Mouse (Mus musculus): ENCODE data around the gene 7530416G11Rik.

Gene 7530416G11Rik

GRCm38 (mm10) chr15:85503127-85503526, at the start of gene 7530416G11Rik:
7530416G11Rik (minus strand) TSS chr15:85503227.
- in situ Hi-C loops (cut with MboI, MseI) = no loop called here

GRCm38 (mm10) chr15:85546500-85546899, 43.5 kb upstream of the 7530416G11Rik start:
- in situ Hi-C loops (cut with MboI, MseI) = no loop called here

GRCm38 (mm10) chr15:85545369-85545768, 42.3 kb upstream of the 7530416G11Rik start:
- in situ Hi-C loops (cut with MboI, MseI) = no loop called here

- in situ Hi-C loops (cut with MboI, MseI) = no loop called here
Observed at GRCm38 (mm10) chr15:85538170-85538569, 35.1 kb upstream of the 7530416G11Rik start.

- in situ Hi-C loops (cut with MboI, MseI) = no loop called here
Observed at GRCm38 (mm10) chr15:85537151-85537550, 34.1 kb upstream of the 7530416G11Rik start.

GRCm38 (mm10) chr15:85534646-85535045, 31.6 kb upstream of the 7530416G11Rik start:
- in situ Hi-C loops (cut with MboI, MseI) = no loop called here

- in situ Hi-C loops (cut with MboI, MseI) = no loop called here
Observed at GRCm38 (mm10) chr15:85534215-85534614, 31.2 kb upstream of the 7530416G11Rik start.

GRCm38 (mm10) chr15:85532063-85532462, 29.0 kb upstream of the 7530416G11Rik start:
- in situ Hi-C loops (cut with MboI, MseI) = no loop called here

GRCm38 (mm10) chr15:85529911-85530310, 26.9 kb upstream of the 7530416G11Rik start:
- in situ Hi-C loops (cut with MboI, MseI) = no loop called here

- in situ Hi-C loops (cut with MboI, MseI) = no loop called here
Observed at GRCm38 (mm10) chr15:85524404-85524950, 21.4 kb upstream of the 7530416G11Rik start.

GRCm38 (mm10) chr15:85523173-85523991, 20.4 kb upstream of the 7530416G11Rik start:
- in situ Hi-C loops (cut with MboI, MseI) = no loop called here

GRCm38 (mm10) chr15:85519438-85519837, 16.4 kb upstream of the 7530416G11Rik start:
- in situ Hi-C loops (cut with MboI, MseI) = no loop called here

GRCm38 (mm10) chr15:85507370-85508014, 4.5 kb upstream of the 7530416G11Rik start:
- in situ Hi-C loops (cut with MboI, MseI) = no loop called here

- in situ Hi-C loops (cut with MboI, MseI) = no loop called here
Observed at GRCm38 (mm10) chr15:85506680-85507079, 3.7 kb upstream of the 7530416G11Rik start.

GRCm38 (mm10) chr15:85505118-85505925, 2.3 kb upstream of the 7530416G11Rik start:
- in situ Hi-C loops (cut with MboI, MseI) = no loop called here

GRCm38 (mm10) chr15:85500267-85500666, 2.8 kb downstream of the 7530416G11Rik start:
- in situ Hi-C loops (cut with MboI, MseI) = no loop called here

- in situ Hi-C loops (cut with MboI, MseI) = no loop called here
Observed at GRCm38 (mm10) chr15:85497981-85498475, 5.0 kb downstream of the 7530416G11Rik start.

GRCm38 (mm10) chr15:85497548-85497947, 5.5 kb downstream of the 7530416G11Rik start:
- in situ Hi-C loops (cut with MboI, MseI) = no loop called here

- in situ Hi-C loops (cut with MboI, MseI) = loop anchor here (5.0 kb wide), 1 partner anchor 88 kb away; the partner anchor contains the start of gene Wnt7b
Observed at GRCm38 (mm10) chr15:85494163-85494621, 8.8 kb downstream of the 7530416G11Rik start.

GRCm38 (mm10) chr15:85489751-85490150, 13.3 kb downstream of the 7530416G11Rik start:
- in situ Hi-C loops (cut with MboI, MseI) = loop anchor here (5.0 kb wide), 1 partner anchor 93 kb away; the partner anchor contains the start of gene Wnt7b

- in situ Hi-C loops (cut with MboI, MseI) = no loop called here
Observed at GRCm38 (mm10) chr15:85488900-85489299, 14.1 kb downstream of the 7530416G11Rik start.

Measured in T-helper 2 cell (primary cell).